Comparison of ENCODE assay signal across 9 mouse cellular contexts in the genomic region with DNA sequence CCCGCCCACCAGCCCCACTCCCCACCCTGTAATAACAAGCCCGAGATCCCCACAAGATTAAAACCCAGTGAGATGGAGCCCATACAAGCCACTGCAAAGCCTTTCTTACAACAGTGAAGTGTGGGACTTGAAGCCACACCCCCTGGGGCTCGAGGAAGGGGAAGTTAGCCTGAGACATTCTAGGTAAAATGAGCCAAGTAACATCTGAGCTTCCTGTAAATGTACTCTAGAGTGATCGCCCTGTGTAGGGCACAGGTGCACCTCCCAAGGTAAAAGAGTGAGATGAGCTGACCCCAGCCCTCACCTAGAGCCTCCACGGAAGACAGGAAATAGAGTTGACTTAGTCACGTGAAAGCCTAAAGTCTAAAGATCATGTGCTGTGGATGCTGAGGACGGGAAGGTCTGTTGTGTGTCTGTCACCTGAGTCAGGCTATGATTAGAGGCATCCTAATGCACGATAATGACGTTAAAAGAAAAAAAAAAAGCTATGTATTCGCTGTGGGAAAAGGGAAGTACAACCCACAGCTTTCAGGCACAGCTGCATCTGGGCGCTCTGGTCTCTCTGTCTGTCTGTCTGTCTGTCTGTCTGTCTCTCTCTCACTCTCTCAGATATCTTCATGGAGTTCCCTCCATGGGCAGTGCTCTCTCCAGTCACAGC. TPM values are rescaled to one million over a fixed set of nuclear protein-coding genes. Genes with fewer than 3 reads are reported as not detected.
DNase-seq lines count a peak whose midpoint lies in the region; ATAC-seq lines count a peak whose summit lies in the region.
"Had no signal": no experiment of that assay in that cellular context is flagged by ENCODE, and none has a peak within 500 bp of the region (broad histone marks: within the 10 kb centered on the region; RNA-seq: fewer than 3 reads in every experiment).

No protein-coding gene starts in this region.

- 15% methylated on average over 11 of the region's 11 CpGs for WGBS in liver, embryonic 15.5 days (ENCODE audit: insufficient replicate concordance)
- 83% methylated on average over 11 of the region's 11 CpGs for WGBS in hindbrain, embryonic 11.5 days

- ATAC-seq in activated CD4-positive, CD25-positive, alpha-beta regulatory T cell, adult 4 months = peak; percentile 74
- ATAC-seq in liver, embryonic 15.5 days (ENCODE audit: insufficient read depth) = no peak; the same call in 1 of the 2 replicates
- no peak for ATAC-seq in hindbrain, embryonic 11.5 days (ENCODE audit: low FRiP score)

- no peak overlapping the region for H3K9ac ChIP-seq in liver, embryonic 15.5 days
- H3K9ac ChIP-seq in hindbrain, embryonic 11.5 days (ENCODE audit: low read depth, low read length) = no peak overlapping the region

- peak overlapping the region; percentile 61 for H3K27ac ChIP-seq in liver, embryonic 15.5 days (replicated peaks)
- H3K27ac ChIP-seq in hindbrain, embryonic 11.5 days (ENCODE audit: low read depth, low read length) = no peak overlapping the region

- no peaks in the 10 kb centered on the region for H3K9me3 ChIP-seq in liver, embryonic 15.5 days (replicated peaks)
- no peaks in the 10 kb centered on the region for H3K9me3 ChIP-seq in hindbrain, embryonic 11.5 days (ENCODE audit: control insufficient read depth, low read length)

- intact Hi-C loops in left cerebral cortex, postnatal 4 days (cut with DNase I) = no loop called here

- no peaks in the 10 kb centered on the region for H3K27me3 ChIP-seq in liver, embryonic 15.5 days
- H3K27me3 ChIP-seq in hindbrain, embryonic 11.5 days (ENCODE audit: control insufficient read depth, insufficient read depth, low read length) = no peaks in the 10 kb centered on the region

- H3K36me3 ChIP-seq in liver, embryonic 15.5 days (replicated peaks) = peaks cover 3% of the 10 kb centered on the region
- H3K36me3 ChIP-seq in hindbrain, embryonic 11.5 days (ENCODE audit: control insufficient read depth, insufficient read depth, low read length) = no peaks in the 10 kb centered on the region

- peak overlapping the region; percentile 25; the same call in 1 of the 2 replicates for H3K4me2 ChIP-seq in liver, embryonic 15.5 days
- no peak overlapping the region for H3K4me2 ChIP-seq in hindbrain, embryonic 11.5 days (replicated peaks; ENCODE audit: low read depth, low read length)

- DNase-seq in kidney, postnatal 10 days = peak; percentile 10
- no peak for DNase-seq in kidney, adult 9 months
- peak; percentile 54 for DNase-seq in thymus, postnatal 25 days
- no peak for DNase-seq in left cerebral cortex, postnatal 4 days
- DNase-seq in neural tube, embryonic 10.5 days (ENCODE audit: extremely low spot score, low spot score) = no peak
- DNase-seq in hindbrain, embryonic 11.5 days (ENCODE audit: low spot score) = no peak

- H3K4me3 ChIP-seq in liver, embryonic 15.5 days (replicated peaks) = no peak overlapping the region
- no peak overlapping the region for H3K4me3 ChIP-seq in hindbrain, embryonic 11.5 days (ENCODE audit: low read depth, low read length)
- H3K4me3 ChIP-seq: erythroblast, embryonic 14.5 days had no signal

- H3K4me1 ChIP-seq in liver, embryonic 15.5 days (replicated peaks) = peaks cover 95% of the 10 kb centered on the region
- no peaks in the 10 kb centered on the region for H3K4me1 ChIP-seq in hindbrain, embryonic 11.5 days (replicated peaks; ENCODE audit: control insufficient read depth, insufficient read depth, low read length)

RNA-seq across cellular contexts. Expression of gene Tpst2, which starts 10.6 kb away (rescaled TPM):
- 10 to 100 TPM; 75.0 to 86.1 TPM for polyA plus RNA-seq in activated CD4-positive, CD25-positive, alpha-beta regulatory T cell, adult 4 months (2017; shearing (Covaris generic))
- 34.5 and 43.8 TPM in 2 replicates for polyA plus RNA-seq in liver, embryonic 15.5 days (2015; fragmentation: Nextera tagmentation; extraction: Ambion mirVana)
- total RNA-seq in left cerebral cortex, postnatal 4 days (2021) = 10 to 100 TPM; 25.5 to 28.8 TPM
- 27.0 and 32.3 TPM in 2 replicates for polyA plus RNA-seq in hindbrain, embryonic 11.5 days (2014; fragmentation: Nextera tagmentation; extraction: Ambion mirVana)

RNA-seq across cellular contexts. Expression of gene Crybb1, which starts 31.5 kb away (rescaled TPM):
- polyA plus RNA-seq in activated CD4-positive, CD25-positive, alpha-beta regulatory T cell, adult 4 months (2017; shearing (Covaris generic)) = not detected
- polyA plus RNA-seq in liver, embryonic 15.5 days (2015; fragmentation: Nextera tagmentation; extraction: Ambion mirVana) = 0.25 and 0.40 TPM in 2 replicates
- total RNA-seq in left cerebral cortex, postnatal 4 days (2021) = 1 to 10 TPM; 3.5 to 5.6 TPM
- polyA plus RNA-seq in hindbrain, embryonic 11.5 days (2014; fragmentation: Nextera tagmentation; extraction: Ambion mirVana) = 0.59 and 0.88 TPM in 2 replicates
- polyA plus RNA-seq: erythroblast, embryonic 14.5 days had no signal

RNA-seq across cellular contexts. Expression of gene Cryba4, which starts 34.8 kb away (rescaled TPM):
- not detected for polyA plus RNA-seq in activated CD4-positive, CD25-positive, alpha-beta regulatory T cell, adult 4 months (2017; shearing (Covaris generic))
- 0.70 and 0.85 TPM in 2 replicates for polyA plus RNA-seq in liver, embryonic 15.5 days (2015; fragmentation: Nextera tagmentation; extraction: Ambion mirVana)
- under 1 TPM; 0.50 to 0.54 TPM for total RNA-seq in left cerebral cortex, postnatal 4 days (2021)
- 1.4 and 1.9 TPM in 2 replicates for polyA plus RNA-seq in hindbrain, embryonic 11.5 days (2014; fragmentation: Nextera tagmentation; extraction: Ambion mirVana)
- polyA plus RNA-seq: erythroblast, embryonic 14.5 days had no signal

RNA-seq across cellular contexts. Expression of gene Tfip11, which starts 39.0 kb away (rescaled TPM):
- polyA plus RNA-seq in activated CD4-positive, CD25-positive, alpha-beta regulatory T cell, adult 4 months (2017; shearing (Covaris generic)) = 10 to 100 TPM; 11.8 to 18.4 TPM
- 12.0 and 13.1 TPM in 2 replicates for polyA plus RNA-seq in liver, embryonic 15.5 days (2015; fragmentation: Nextera tagmentation; extraction: Ambion mirVana)
- 10 to 100 TPM; 33.2 to 34.9 TPM for total RNA-seq in left cerebral cortex, postnatal 4 days (2021)
- polyA plus RNA-seq in hindbrain, embryonic 11.5 days (2014; fragmentation: Nextera tagmentation; extraction: Ambion mirVana) = 17.6 and 22.8 TPM in 2 replicates

RNA-seq across cellular contexts. Expression of gene Srrd, which starts 55.7 kb away (rescaled TPM):
- 1 to 10 TPM; 1.5 to 2.7 TPM for polyA plus RNA-seq in activated CD4-positive, CD25-positive, alpha-beta regulatory T cell, adult 4 months (2017; shearing (Covaris generic))
- polyA plus RNA-seq in liver, embryonic 15.5 days (2015; fragmentation: Nextera tagmentation; extraction: Ambion mirVana) = 13.8 and 16.4 TPM in 2 replicates
- total RNA-seq in left cerebral cortex, postnatal 4 days (2021) = 10 to 100 TPM; 30.7 to 34.4 TPM
- 49.8 and 50.5 TPM in 2 replicates for polyA plus RNA-seq in hindbrain, embryonic 11.5 days (2014; fragmentation: Nextera tagmentation; extraction: Ambion mirVana)

Comparison
In these comparisons a context has a peak if more than half of its experiments do, and no peak if none do; other contexts are left out.
1. DNase-seq: peak in kidney, postnatal 10 days (single experiment) and thymus, postnatal 25 days (single experiment); none in kidney, adult 9 months (single experiment), left cerebral cortex, postnatal 4 days (single experiment), neural tube, embryonic 10.5 days (single experiment) and hindbrain, embryonic 11.5 days (single experiment).